Mouse (Mus musculus) embryonic fibroblast, embryonic 13.5 days (primary cell): ENCODE measurements around the gene Coa6.
A peak's percentile ranks its signal among the peaks of the same experiment; 100 is the strongest.

ENCODE experiments used
- CTCF ChIP-seq: IDR thresholded peaks from 2 replicates; pipeline ENCODE4 v1.5.1; 2011; ENCODE audit warnings: mild to moderate bottlenecking, control low read depth, low read length, moderate library complexity, borderline replicate concordance; ENCODE audit not compliant: insufficient read depth
- POLR2A ChIP-seq: IDR thresholded peaks from 2 replicates; pipeline ENCODE4 v1.6.1; 2011; ENCODE audit warnings: low read depth, mild to moderate bottlenecking, control low read depth, low read length, moderate library complexity

- peak; percentile 84 for TF ChIP-seq POLR2A
- no peak for TF ChIP-seq CTCF
Measured at GRCm38 (mm10) chr8:126422174-126422919, at the start of gene Coa6.
